Mouse (Mus musculus): ENCODE results near the gene Btbd35f9.
"Not testable (repeated sequence)": the region's sequence is repeated elsewhere in the genome, so short reads cannot be mapped to it uniquely, and the experiment has no call there.

The Btbd35f9 gene

GRCm38 (mm10) chrX:34161399-34161798 is at the start of gene Btbd35f9:
Gene Btbd35f9 (minus strand): TSS chrX:34161499.
- not testable (repeated sequence) for DNase-seq
